Mouse (Mus musculus) megakaryocyte, adult 5-6 weeks (primary cell): ENCODE measurements around the gene Metap1. TPM values are rescaled to one million over a fixed set of nuclear protein-coding genes. Genes with fewer than 3 reads are reported as not detected.

ENCODE experiments used
- ATAC-seq: 2 replicates; pipeline ENCODE4 v1.8.0; 2016; ENCODE audit warnings: mild to moderate bottlenecking, inconsistent platforms; ENCODE audit not compliant: poor library complexity, severe bottlenecking
- total RNA-seq, 2 experiments: library from RNA; stranded (forward) in 1 of 2; stranded (reverse) in 1 of 2; fragments of 153-499, 151-499 nt in 1 of 2; fragments of 221-1000, 200-1000 nt in 1 of 2; gene quantifications; 2 replicates each; pipeline versions ENCODE4 v1.2.3 to v1.2.4; 2015 to 2017

The Metap1 gene
- total RNA-seq (2015) (20.9 and 24.0 TPM in 2 replicates), total RNA-seq (2017) (28.5 and 36.9 TPM in 2 replicates)

DNA sequence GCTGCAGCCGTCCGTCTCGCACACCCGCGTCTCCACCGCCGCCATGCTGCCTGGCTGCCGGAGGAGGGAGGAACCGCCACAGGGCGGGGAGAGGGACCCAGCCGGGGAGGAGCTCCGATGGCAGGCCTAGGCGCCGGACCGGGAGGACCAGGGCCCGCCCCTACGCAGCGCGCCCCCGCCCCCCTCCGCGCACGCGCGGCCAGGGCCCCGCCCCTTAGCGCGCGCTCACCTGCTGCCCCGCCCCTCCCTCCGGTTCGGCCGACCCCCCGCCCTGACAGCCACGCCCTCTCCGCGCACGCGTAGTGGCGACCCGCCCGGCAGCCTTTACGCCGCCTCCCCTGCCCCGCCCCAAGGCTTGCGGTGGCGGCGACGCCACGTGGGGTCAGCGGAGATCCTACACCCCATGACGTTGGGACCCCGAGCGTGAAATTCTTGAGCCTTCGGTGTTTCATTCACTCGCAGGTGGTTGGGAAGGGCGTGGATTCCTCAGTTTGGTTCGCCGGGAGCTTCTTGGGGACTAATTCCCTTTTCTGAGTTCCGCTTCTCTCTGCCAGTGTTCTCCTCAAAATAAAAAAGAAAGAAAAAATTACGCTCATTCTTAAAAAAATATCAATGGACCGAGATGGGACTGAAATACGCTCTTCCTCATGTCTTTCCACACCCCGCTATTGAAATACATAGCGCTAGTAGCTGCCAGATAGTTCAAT, at the start of gene Metap1:
Gene Metap1 (minus strand): TSS at position 189 of the 707 bp plus-strand sequence.
- ATAC-seq, result peak; percentile 93

DNA sequence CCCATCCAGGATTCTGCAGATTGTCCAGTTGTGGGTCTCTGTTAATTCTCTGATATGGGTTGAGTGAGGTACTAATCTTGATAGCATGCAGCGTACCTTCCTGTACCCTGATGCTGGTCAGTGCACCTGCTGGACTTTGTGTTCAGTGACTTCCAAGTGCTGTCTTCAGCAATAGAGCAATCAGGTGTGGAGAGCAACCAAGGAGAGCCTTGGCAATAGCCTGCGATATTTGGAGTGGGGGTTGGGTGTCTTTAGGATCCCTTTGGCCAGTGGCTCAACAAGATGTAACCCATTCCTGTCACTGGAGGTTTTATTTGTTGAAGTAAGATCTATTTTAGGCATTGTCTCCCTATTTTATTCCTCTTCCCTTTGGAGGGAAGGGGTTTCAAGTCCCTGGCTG, 46.7 kb upstream of the Metap1 start:
- no peak for ATAC-seq

DNA sequence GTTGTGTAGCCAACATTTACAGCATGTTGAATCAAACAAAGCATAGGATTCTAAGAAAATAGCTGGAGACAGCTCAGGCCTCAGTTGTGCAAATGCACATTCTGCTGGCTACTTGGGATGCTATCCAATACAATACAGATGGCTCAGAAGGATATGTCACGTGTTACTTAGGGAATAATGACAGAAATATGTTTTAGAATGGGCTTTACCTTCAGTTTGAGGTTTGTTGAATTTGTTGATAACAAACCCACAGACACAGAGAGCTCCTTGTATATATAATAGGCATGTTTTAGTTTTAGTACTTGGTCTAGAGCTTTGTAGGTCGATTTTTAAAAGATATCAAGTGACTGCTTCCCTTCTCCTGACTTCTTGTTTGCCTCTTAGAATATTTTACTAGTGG, 43.4 kb upstream of the Metap1 start:
- ATAC-seq, result no peak

DNA sequence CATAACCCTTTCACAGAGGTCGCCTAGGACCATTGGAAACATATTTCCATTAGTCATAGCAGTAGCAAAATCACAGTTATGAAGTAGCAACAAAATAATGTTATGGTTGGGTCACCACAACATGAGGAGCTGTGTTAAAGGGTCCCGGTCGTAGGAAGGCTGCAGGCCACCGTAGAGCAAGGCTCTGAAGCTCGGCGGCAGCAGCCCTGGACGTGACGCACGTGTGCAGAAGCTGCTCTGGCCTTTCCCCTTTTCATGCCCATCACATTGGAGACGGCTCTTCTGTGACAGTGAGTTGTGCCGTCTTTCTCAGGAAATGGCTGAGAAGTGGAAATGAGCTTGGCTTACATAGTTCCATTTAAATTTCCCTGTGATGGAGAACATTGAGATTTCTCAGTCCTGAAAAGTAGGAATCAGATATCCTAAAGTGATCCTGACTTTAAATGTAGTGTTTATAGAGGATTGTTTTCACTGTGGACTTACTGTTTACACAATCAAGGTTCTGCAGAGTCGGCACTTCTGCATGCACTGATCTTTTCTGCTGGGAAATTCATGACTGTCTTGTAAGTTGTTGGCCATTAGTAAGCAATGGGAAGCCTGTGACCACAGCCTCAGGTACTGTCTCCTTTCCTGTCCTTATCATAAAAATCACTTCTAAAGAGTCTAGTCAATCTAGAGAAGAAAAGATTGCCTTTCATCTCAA, 42.3 kb upstream of the Metap1 start:
- ATAC-seq, result no peak

DNA sequence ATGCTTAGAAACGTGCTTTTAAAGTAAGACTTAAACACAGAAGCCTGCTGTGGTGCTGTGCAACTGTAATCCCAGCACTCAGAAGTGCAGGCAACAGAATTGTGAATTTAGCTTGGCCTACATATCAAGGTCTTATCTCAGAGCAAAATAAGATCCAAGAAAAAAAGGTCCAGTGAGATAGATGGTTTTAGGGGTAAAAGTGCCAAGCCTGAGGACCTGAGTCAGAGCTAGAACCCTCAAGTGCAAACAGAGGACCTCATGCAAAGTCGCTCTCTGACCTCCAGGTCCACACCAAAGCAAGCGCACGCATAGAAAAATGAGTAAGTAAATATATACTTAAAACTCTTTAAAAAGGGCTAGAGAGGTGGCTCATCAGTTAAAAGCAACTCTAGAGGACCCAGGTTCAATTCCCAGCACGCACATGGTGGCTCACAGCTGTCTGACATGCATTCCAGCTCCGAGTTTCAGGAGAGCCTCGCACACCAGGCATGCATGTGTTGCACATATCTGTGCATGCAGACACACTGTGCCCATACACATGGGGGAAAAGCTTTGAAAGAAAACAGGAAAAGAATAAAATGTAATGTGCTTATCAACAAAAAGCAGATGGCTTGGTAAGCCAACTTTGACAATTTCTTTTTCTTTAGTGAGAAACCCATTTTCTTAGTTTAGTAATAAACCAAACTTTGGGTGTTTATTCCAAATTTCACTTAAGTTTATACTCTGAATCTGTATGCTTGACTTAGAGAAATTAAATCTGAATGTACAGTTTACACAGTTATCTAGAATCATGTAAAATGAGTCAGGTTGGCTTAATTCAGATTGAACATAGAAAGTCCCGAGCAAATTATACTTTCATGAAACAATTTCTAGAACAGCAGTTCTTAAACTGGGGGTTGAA, 41.5 kb upstream of the Metap1 start:
- ATAC-seq, result no peak

DNA sequence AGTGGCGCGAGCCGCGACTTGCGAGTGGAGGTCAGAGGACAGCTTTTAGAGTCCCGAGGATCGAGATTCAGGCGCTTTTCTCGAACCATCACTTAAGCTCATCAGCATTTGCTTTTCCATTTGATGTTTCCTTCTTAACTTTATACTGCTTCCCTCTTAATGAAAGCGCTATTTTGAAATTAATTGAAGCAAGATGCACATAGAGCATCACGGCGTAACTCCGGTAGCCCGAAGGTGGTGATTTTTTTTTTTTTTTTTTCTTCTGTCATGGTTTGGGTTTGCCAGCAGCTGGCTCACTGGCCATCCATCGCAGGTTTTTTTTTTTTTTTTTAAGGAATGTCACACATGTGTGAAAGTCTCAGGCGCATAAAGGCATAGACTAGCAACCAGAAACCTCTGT, 39.0 kb upstream of the Metap1 start:
- no peak for ATAC-seq

DNA sequence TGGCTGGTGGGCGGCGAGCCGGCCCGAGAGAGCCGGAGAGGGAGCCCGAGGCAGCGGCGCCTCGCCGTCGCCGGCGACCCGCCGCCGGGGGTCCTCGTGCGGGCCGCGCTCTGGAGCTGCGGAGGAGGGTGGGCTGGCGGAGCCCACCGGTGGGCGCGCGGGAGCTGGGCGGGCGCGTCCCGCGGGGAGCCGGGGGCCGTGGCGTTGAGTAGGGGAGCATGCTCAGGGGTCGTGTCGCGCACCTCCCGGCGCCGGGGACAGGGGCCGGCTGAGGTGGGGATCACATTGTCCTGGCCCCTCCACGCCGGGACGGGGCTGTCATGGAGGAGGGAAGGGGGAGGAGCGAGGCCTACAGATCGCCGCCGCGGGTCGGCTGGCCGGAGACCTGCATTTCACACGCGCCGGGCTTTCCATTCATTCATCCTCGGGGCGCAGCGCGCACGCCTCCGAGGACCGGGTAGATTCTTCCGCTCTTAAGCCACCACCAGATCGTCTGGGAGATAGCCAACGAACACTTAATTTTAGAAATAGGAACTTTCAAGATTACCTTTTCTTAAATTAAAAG, 38.4 kb upstream of the Metap1 start:
- peak; percentile 55 for ATAC-seq

DNA sequence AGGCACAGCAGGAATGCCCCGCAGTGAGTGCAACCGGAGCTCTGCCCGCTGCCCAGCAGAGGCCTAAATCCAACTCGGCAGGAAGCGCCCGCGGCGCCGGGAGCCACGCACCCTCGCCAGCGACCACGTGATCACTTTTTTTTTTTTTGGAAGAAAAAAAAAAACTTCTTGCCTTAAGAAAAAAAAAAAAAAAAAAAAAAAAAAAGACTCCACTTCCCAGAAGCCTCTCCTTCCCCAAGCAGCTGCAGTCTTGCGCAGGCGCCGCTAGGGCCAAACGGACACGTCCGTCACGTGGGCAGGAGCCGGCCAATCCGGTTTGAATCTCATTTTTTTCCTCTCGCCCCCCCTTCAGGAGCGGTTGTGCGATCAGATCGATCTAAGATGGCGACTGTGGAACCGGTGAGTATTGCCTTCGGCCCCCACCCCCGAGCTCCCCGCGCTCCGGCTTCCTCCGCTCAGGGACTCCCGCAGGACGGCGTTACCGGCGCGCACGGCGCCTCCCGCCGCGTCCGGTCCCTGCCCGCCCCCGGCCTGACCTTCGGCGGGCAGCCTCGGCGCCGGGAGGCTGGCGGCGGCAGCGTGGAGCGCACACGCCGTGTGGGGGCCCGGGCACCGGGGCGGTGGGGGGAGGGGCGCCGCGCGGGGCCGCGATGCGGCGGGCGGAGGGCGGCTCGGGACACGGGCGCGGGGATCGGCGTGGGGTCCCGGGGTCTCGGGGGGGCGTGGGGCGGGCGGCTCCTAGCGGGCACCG, 37.8 kb upstream of the Metap1 start:
- ATAC-seq, result peak; percentile 81

DNA sequence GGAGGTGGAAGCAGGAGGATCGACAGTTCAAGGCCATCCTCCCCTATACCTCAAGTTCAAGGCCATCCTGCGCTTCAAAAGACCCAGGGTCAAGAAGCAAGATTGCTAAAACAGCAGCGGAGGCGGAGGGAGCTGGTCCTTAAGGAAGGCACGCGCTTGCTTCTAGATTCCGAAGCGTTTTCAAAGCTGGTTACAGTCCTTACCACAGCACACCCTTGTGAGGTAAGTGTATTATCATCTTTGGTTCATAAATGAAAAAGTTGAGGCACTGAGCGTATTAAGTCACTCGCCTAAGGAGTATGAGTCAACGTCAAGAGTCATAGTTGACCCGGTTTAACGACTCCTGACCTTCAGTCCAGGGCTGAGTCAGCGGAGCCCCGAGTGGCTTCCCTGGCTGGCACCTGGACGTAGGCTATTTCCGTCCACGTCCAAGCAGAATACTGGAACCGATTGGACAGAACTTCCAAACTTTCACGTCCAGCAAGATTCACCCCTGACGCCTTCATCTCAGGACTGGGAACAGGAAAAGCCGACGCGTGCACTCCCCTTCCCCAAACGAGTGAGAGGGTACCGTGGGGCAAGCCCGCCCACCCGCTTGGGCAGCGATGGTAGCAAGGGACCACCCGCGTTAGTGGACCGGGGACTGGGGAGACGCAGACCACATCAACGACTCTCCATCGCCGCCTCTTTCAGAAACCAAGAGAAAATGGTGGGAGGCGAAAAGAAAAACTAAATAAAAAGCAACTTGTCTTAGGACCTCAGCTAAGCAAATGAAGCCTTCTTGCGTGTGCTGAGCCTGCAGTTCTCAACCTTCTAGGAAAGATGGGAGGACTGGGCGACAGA, 37.0 kb upstream of the Metap1 start, which contains the start of gene Eif4e:
Gene Eif4e (plus strand): TSS at position 107 of the 843 bp plus-strand sequence.
- ATAC-seq, result peak; percentile 31

DNA sequence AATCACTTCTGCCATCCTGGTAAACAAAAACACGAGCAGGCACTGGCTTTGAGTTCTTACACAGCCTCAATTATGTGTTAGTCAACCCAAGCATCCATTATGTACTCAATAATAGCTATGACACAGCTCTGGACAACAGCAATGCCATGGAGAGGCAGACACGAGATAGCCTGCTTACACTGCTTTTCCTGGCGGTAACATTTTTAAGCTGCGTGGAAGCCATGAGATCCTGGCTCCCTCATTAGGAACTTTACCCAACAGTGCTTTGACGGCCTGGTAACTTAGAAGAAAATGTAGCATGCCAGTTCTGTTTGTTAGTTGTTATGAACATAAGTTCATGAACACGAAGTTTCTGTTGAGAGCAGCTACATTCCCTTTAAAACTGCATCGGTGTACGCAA, 36.2 kb upstream of the Metap1 start:
- no peak for ATAC-seq

DNA sequence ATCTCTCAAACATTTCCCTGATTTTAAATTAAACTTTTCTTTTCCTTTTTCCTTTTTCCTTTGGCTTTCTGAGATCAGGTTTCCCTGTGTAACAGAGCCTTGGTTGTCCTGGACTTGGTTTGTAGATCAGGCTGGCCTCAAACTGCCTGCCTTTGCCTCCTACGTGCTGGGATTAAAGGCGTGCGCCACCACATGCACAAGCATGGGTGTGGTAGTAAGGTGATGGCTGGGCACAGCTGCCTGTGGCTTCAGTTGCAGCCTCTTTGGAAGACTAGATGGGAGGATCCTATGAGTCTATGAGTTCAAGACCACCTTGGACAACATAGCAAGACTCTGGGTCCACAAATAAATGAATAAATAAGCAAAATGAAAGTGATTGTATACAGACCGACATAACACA, 34.6 kb upstream of the Metap1 start:
- no peak for ATAC-seq

DNA sequence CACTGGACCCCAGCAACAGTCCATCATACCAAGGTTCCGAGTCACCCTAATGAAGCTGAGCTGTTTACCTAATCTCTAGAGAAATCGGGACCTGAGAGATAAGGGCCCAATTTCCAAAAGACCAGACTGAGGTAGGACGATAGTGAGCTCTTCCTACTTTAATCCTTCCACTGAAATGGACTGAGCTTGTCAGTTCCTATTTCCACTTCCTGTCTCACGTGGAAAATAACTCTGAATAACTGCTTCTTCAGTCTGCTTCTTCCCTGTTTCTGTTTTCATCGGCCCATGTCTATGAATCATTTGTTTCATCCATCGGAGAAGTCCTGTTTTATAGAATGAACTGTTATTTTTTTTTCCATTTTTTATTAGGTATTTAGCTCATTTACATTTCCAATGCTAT, 29.9 kb upstream of the Metap1 start:
- ATAC-seq, result peak; percentile 64

DNA sequence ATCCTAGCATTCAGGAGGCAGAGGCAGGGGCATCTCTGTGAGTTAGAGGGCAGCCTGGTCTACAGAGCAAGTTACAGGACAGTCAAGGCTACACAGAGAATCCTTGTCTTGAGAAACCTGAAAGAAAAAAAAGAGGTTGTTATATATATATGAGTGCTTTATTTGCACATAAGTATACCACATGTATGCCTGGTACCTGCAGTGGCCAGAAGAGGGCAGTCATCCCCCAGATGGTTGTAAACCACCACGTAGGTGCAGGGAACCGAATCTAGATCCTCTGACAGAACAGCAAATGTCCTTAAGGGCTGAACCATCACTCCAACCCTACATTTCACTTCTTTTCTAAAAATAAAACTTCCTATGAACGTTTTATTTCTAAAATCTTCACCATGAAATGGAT, 28.6 kb upstream of the Metap1 start:
- ATAC-seq, result peak; percentile 65

DNA sequence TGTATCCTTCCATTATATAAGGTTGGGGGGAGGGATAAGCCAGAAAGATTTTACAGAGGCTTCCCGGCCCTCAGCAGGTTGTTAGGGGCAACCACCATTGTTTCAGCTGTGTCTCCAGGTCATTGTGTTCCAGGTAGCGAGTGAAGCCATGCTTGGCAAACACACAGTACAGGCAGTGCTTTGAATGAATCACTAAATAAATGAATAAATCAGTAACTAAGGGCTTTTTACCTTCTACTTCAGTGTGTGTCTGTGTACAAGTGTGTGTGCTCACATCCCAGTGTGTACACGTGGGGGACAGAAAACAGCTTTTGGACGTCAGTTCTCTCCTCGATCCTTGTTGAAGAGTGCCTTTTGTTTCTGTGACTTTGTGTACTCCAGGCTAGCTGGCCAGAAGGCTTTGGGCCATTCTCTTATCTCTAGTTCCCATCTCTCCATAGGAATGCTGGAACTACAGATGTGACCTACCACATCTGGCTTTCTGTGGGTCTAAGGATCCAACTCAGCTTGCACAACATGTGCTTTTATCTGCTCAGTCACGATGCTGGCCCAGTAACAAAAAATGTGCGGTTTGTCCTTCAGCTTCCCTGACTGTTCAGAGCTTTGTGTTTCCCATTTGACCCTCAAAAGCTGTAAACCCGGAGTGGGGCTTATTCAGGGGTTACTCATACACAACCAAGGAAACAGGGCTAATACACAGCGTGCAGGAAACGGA, 26.5 kb upstream of the Metap1 start:
- no peak for ATAC-seq

DNA sequence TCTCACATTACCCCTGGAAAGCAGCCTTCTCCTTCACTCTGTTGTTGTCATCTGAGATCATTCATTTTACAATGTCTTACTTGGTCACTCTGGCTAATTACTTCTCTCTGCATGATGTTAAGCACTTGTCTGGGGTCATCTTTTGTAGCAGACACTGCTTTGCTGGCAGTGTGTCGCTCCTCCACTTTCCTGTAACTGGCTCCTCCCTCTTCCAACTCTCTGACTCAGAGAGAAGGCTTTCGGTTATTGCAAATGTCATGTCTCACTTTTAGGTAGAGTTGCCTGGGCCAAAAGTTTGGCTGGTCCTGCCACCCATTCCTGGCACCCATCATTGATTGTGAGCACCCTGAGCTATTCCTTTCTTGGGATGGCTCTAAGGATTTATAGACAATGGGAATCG, 25.4 kb upstream of the Metap1 start:
- no peak for ATAC-seq

DNA sequence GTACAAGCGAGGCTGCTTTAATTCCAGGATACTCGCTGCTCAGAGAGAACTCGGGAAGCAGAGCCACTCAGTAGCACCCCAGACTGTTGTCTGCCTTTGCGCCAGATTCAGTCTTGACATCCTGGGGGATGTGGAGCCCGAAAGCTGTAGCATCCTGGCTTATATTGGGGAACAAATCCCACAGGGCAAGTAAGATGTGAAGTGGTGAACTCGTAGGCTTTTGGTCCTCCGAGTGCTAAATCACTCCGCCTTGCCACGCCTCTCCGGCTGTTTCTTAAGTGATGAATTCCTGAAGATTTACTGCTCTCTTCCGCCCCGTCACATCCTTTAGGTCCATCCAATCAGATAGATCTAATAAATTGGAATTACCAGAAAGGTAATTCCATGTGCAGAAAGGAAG, 23.9 kb upstream of the Metap1 start:
- no peak for ATAC-seq

DNA sequence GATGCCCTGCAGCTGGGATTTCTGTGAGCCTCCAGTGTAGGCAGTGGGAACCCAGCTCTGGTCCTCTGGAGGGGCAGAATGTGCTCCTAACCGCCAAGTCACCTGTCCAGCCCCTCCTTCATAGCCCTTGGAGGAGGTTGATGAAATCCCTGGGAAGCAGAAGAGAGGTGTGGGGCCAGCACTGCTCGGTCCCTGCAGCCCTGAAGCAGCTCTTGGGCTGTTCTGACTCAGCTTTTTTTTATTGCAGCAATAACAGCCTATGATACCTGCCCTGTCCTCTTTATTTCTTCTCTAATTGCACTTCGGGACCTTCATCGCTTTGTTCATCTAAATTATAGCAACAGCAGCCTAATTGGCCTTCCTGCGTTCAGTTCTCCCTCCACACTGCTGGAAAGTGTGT, 21.2 kb upstream of the Metap1 start:
- no peak for ATAC-seq

DNA sequence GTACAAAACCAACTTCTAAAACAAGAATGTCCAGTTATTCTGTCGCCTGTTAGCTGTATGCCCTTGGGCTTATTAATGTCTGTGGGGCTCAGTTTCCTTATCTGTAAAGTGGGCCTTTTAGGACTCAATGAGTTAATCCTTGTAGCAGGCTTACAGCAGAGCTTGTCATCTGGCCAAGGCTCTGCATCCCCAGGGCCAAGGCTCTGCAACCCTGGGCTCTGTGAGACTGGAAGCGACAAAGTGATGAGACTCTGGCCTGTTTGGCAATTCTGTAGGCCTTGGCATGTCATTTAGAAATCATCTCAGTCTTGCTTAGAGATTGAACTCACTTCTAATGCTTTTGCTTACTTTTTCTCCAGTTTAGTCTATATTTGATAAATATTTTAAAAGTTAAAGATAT, 20.3 kb upstream of the Metap1 start:
- ATAC-seq, result no peak

DNA sequence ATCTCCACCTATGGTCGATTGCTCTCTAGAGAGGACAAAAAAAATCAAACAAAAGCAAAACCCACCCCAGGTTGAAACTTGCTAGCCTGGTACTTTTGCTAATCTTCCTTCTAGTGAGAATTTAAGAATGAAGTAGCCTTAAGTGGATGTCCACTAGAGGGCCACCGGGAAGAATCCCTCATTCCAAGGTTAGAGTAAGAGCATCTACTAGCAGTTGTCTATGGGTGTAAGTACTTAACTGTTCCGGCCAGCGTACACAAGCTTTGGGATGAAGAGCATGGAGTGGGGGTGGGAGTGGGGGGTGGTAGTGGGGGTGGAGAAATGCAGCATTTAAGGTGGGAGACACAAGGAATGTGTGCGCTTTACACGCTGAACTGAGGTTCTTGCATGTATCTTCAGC, 17.4 kb upstream of the Metap1 start:
- ATAC-seq, result no peak
